Mouse (Mus musculus) midbrain, postnatal 0 days (tissue): Measurements from ENCODE around the gene Mpp3. TPM values are rescaled to one million over a fixed set of nuclear protein-coding genes. Genes with fewer than 3 reads are reported as not detected.

Experiments
- ATAC-seq: fragments of 200-750 bp; cut with Nextera tagmentation; 2 replicates; pipeline ENCODE4 v1.8.0; 2017; ENCODE audit warnings: moderate number of reproducible peaks, mild to moderate bottlenecking, moderate TSS enrichment, moderate library complexity; ENCODE audit not compliant: low FRiP score
- DNase-seq: peaks from one replicate; pipeline ENCODE4 v3.0.0-alpha.2; 2015; ENCODE audit warnings: low spot score
- H3K27ac ChIP-seq: fragments of 300-500 bp; sonication (generic); 2 replicates; pipeline ENCODE4 v1.5.1; 2014; ENCODE audit warnings: low read depth, mild to moderate bottlenecking, low read length, mixed read lengths
- H3K27me3 ChIP-seq: fragments of 300-500 bp; sonication (generic); 2 replicates; pipeline ENCODE4 v1.6.1; 2014; ENCODE audit warnings: low read length, control low read depth, mixed read lengths; ENCODE audit not compliant: insufficient read depth
- H3K36me3 ChIP-seq: fragments of 300-500 bp; sonication (generic); 2 replicates; pipeline ENCODE4 v1.6.1; 2014; ENCODE audit warnings: low read length, control low read depth, mixed read lengths; ENCODE audit not compliant: insufficient read depth
- H3K4me1 ChIP-seq: fragments of 300-500 bp; sonication (generic); 2 replicates; pipeline ENCODE4 v1.6.1; 2014; ENCODE audit warnings: mild to moderate bottlenecking, control low read depth, antibody characterized with exemption, low read length, mixed read lengths; ENCODE audit not compliant: insufficient read depth
- H3K4me2 ChIP-seq: fragments of 300-500 bp; sonication (generic); 2 replicates; pipeline ENCODE4 v1.6.1; 2014; ENCODE audit warnings: low read depth, mild to moderate bottlenecking, low read length, mixed read lengths; ENCODE audit not compliant: poor library complexity, severe bottlenecking
- H3K4me3 ChIP-seq: fragments of 300-500 bp; sonication (generic); 2 replicates; pipeline ENCODE4 v1.5.1; 2014; ENCODE audit warnings: low read depth, mild to moderate bottlenecking, low read length, moderate library complexity
- H3K9ac ChIP-seq: fragments of 300-500 bp; sonication (generic); replicated peaks from 2 replicates; pipeline ENCODE4 v1.6.1; 2014; ENCODE audit warnings: mild to moderate bottlenecking, low read length, moderate library complexity, mixed read lengths; ENCODE audit not compliant: poor library complexity, severe bottlenecking
- H3K9me3 ChIP-seq: fragments of 300-500 bp; sonication (generic); 2 replicates; pipeline ENCODE4 v1.6.1; 2016; ENCODE audit warnings: low read length, control low read depth
- CTCF ChIP-seq: IDR thresholded peaks from 2 replicates; pipeline ENCODE4 v1.5.1; 2016; ENCODE audit warnings: antibody characterized with exemption, mild to moderate bottlenecking
- WGBS: fragments of 180-500 bp; shearing (Covaris S2); extraction: QIAGEN DNeasy Blood & Tissue Kit; methylation state at CpG from one replicate; pipeline ENCODE4 v1.1.7; 2014; 5-methylcytosine and 5-hydroxymethylcytosine counted together
- polyA plus RNA-seq: library from polyadenylated mRNA; unstranded; fragments of >200 nt; fragmentation: Nextera tagmentation; extraction: Ambion mirVana; gene quantifications from 2 replicates; pipeline ENCODE4 v1.2.1, GENCODE M21; 2015
- total RNA-seq: library from RNA; depleted of rRNA; stranded (reverse); fragments of >200 nt; gene quantifications from 2 replicates; pipeline ENCODE4 v1.2.3, GENCODE M21; 2014

Mpp3 gene
- total and polyA plus RNA-seq, 2 experiments from 2014 or later = 53.9 to 71.9 TPM

DNA sequence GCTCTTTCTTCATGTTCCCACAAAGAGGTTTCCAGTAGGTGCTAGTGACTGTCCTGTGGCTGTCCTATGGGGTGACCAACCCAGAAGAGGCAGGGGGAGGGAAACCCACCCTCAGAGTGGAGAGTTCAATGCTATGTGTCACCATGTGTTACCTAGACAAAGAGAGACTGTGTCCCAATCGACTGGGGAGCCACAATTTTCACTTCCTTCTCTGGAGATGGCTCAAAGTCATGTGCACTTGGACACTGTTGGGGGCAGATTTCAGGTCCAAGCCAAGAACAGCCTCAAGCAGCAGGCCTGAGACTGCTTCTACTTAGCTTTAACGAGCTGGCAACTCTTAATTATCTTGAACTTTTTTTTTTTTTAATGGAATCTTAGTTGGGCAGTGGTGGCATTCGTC, 56.2 kb downstream of the Mpp3 start:
- Histone ChIP-seq H3K4me3 (no peak overlapping the region), H3K27ac (no peak overlapping the region), H3K4me2 (no peak overlapping the region), H3K27me3 (no peaks in the 10 kb centered on the region; the same call in 1 of the 2 replicates), H3K4me1 (no peaks in the 10 kb centered on the region), H3K36me3 (peaks cover 17% of the 10 kb centered on the region), H3K9ac (no peak overlapping the region), H3K9me3 (no peaks in the 10 kb centered on the region)
- DNase-seq (no peak), ATAC-seq (no peak)
- TF ChIP-seq CTCF = no peak
- 80% methylated on average over 3 of the region's 3 CpGs for WGBS

DNA sequence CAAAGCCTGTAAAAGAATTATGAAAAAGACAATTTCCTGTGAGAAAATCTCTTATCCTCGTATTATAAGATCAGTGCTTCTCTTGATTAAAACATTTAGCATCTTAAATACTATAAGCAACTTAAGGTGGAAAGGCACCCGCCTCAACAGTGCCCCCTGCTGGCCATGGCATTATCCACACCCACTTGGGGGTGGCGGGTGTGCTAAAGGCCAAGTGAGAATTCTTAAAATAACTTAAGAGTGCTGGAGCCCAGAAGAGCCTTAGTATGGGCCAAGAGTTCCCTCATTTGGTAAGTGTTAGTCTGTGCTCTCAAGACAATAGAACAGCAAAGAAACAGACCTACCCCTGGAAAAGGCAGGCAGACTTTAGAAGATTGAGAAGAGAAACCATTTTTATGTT, 56.9 kb downstream of the Mpp3 start:
- H3K36me3 ChIP-seq = peaks cover 17% of the 10 kb centered on the region
- H3K4me3 ChIP-seq = no peak overlapping the region
- WGBS = 41% methylated on average over 3 of the region's 3 CpGs
- H3K4me1 ChIP-seq = no peaks in the 10 kb centered on the region
- peak; percentile 69 for TF ChIP-seq CTCF
- no peak for ATAC-seq
- no peak overlapping the region for H3K27ac ChIP-seq
- H3K9ac ChIP-seq = no peak overlapping the region
- no peaks in the 10 kb centered on the region for H3K9me3 ChIP-seq
- DNase-seq = no peak
- peaks cover 5% of the 10 kb centered on the region; the same call in 1 of the 2 replicates for H3K27me3 ChIP-seq
- no peak overlapping the region for H3K4me2 ChIP-seq

DNA sequence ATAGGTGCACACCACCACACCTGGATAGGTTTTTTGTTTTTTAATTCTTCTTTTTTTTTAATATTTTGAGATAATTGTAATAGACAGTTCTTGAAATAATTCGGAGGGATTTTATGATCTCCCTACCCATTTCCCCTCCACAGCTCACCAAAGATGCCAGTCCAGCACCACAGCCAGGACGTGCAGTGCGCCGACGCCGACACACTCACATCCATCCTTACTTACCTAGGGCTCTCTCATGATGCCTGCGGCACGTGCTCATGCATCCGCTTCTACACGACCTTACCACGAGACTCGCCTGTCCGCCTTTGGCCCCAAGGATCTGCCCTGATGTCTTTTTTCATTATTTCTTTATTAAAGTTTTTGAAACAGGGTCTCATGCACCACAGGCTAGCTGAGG, 58.4 kb downstream of the Mpp3 start:
- WGBS = 86% methylated on average over 13 of the region's 13 CpGs
- no peaks in the 10 kb centered on the region for H3K9me3 ChIP-seq
- TF ChIP-seq CTCF = no peak
- H3K27ac ChIP-seq = no peak overlapping the region
- no peak for DNase-seq
- H3K4me2 ChIP-seq = no peak overlapping the region
- peaks cover 14% of the 10 kb centered on the region for H3K36me3 ChIP-seq
- peaks cover 19% of the 10 kb centered on the region for H3K27me3 ChIP-seq
- H3K4me1 ChIP-seq = no peaks in the 10 kb centered on the region
- ATAC-seq = no peak
- H3K9ac ChIP-seq = no peak overlapping the region
- no peak overlapping the region for H3K4me3 ChIP-seq

DNA sequence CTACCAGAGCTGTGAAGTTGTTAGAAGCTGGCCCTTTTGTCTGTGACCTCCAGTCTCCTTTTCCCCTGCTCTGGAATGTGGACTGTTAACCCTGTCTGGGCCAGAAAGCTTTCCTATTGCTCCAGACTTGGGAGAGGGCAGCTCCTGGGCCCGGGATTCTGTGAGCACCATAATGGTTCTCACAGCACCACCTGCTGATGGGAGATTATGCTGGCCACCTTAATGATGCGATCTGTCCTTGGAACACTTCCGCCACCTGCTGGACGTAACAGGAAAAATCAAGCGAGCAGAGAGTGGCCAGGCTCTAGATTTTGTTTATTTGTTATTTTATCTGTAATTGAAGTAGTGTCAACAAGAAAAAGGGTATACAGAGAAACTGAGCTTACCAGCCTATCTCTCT, 59.5 kb downstream of the Mpp3 start:
- no peaks in the 10 kb centered on the region for H3K4me1 ChIP-seq
- H3K4me2 ChIP-seq = no peak overlapping the region
- 0% methylated on average over 5 of the region's 5 CpGs for WGBS
- peak; percentile 95 for DNase-seq
- no peaks in the 10 kb centered on the region for H3K9me3 ChIP-seq
- no peak for ATAC-seq
- H3K36me3 ChIP-seq = peaks cover 4% of the 10 kb centered on the region; the same call in 1 of the 2 replicates
- TF ChIP-seq CTCF = peak; percentile 99
- H3K4me3 ChIP-seq = no peak overlapping the region
- no peak overlapping the region for H3K27ac ChIP-seq
- no peak overlapping the region for H3K9ac ChIP-seq
- H3K27me3 ChIP-seq = peaks cover 25% of the 10 kb centered on the region

DNA sequence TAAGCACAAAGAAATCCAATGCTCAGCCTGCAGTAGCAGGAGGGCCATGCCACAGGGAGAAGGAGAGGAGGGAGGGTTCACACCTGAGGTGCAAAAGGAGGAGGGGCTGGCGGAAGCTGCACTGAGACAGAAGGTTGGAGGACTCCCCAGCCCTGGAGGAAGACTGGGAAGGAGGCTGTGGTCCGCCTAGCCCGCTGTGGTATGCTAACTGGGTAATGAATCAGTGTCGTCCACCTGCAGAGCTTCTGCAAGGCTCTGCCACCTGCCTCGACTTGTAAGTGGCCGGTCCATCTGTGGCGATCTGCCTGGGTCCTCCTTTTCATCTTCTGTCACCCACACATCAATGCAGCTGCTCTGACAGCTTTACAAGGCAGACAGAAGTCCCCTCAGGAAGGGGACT, 60.0 kb downstream of the Mpp3 start:
- no peak for DNase-seq
- 13% methylated on average over 7 of the region's 7 CpGs for WGBS
- H3K27me3 ChIP-seq = peaks cover 29% of the 10 kb centered on the region

DNA sequence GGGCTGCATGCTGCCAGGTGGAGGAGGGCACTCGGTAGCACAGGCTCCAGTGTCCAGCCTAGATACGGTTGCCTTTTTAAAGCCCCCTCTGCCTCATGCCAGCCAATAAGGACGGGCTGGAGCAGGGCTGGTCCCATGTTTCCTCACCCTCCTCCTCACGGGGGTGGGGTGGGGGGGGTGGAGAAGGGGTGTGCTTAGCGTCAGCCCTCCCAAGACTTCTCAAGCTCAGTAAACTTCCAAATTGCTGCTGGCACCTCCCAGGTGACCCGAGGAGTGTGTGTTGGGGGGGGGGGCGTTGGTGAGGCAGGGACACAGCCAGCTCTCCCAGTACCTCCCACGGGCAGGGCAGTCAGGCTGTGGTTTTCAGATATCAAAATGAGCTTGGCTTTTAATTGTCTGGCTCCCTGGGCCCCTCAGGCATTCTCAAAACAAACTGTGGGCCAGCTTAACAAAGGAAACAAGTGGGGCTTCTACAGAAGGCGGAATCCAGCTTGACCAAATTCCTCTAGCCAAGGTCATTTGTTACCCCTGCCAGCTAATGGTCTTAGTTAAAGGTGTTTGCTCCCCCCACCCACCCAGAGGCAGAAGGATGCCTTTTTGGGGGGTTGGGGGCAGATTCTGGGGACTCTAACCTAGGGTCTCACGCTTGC, 61.2 kb downstream of the Mpp3 start, which contains the start of gene Sost:
TSS of gene Sost (minus strand) at position 51 of the 650 bp plus-strand sequence.
- TF ChIP-seq CTCF = no peak
- Histone ChIP-seq H3K27me3 (peaks cover 39% of the 10 kb centered on the region), H3K4me3 (no peak within 1 kb of the TSS), H3K4me1 (peaks cover 5% of the 10 kb centered on the region; the same call in 1 of the 2 replicates), H3K27ac (no peak within 1 kb of the TSS), H3K4me2 (no peak within 1 kb of the TSS), H3K9ac (no peak within 1 kb of the TSS; the same call in 1 of the 2 replicates), H3K36me3 (no peaks in the 10 kb centered on the region), H3K9me3 (no peaks in the 10 kb centered on the region)
- 28% methylated on average over 10 of the region's 10 CpGs for WGBS
- DNase-seq = no peak
- ATAC-seq = no peak

More for the DNA sequence above, 60.0 kb downstream of the Mpp3 start:
- Histone ChIP-seq H3K9ac (no peak overlapping the region), H3K4me2 (no peak overlapping the region), H3K27ac (no peak overlapping the region), H3K4me3 (no peak overlapping the region), H3K4me1 (peaks cover 1% of the 10 kb centered on the region; the same call in 1 of the 2 replicates), H3K36me3 (no peaks in the 10 kb centered on the region; the same call in 1 of the 2 replicates), H3K9me3 (no peaks in the 10 kb centered on the region)
- TF ChIP-seq CTCF = no peak
- no peak for ATAC-seq
